Mouse (Mus musculus) T-helper 1 cell (primary cell): Measurements from ENCODE around the gene Mtus2.

Experiments
- in situ Hi-C: fragments of 300-600 bp; cut with MboI, MseI; formaldehyde crosslinking; loops from one replicate; pipeline ENCODE4 v1.15.1; 2025; ENCODE audit warnings: high pct_unique_total_duplicates

The Mtus2 gene

GRCm38 (mm10) chr5:148339126-148339525 lies 382.0 kb downstream of the Mtus2 start:
- in situ Hi-C loops = loop anchor here (5.0 kb wide), 1 partner anchor 108 kb away; no protein-coding TSS in a partner anchor

- in situ Hi-C loops = no loop called here
Observed at GRCm38 (mm10) chr5:148342061-148342741, 385.1 kb downstream of the Mtus2 start.

DNA sequence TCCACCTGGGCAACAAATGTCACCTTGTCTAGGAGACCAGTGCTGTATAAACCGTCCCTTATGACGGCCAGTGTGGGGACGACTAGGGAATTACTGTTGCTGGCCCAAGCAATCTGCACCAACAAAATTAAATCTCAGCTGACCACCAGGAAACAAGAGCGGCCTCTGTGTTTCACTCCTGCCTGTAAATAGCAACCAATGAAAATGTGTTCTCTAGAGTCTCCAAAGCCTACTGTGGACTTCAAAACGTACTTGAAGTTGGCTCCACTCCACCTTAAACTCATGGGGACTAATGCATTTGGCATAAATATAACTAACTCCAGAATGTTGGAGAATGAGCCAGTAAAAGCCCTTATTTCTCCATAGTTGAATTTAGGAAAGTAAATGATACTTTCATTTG lies 387.3 kb downstream of the Mtus2 start:
- in situ Hi-C loops = no loop called here

- in situ Hi-C loops = no loop called here
Observed at GRCm38 (mm10) chr5:148346543-148346942, 389.4 kb downstream of the Mtus2 start.

DNA sequence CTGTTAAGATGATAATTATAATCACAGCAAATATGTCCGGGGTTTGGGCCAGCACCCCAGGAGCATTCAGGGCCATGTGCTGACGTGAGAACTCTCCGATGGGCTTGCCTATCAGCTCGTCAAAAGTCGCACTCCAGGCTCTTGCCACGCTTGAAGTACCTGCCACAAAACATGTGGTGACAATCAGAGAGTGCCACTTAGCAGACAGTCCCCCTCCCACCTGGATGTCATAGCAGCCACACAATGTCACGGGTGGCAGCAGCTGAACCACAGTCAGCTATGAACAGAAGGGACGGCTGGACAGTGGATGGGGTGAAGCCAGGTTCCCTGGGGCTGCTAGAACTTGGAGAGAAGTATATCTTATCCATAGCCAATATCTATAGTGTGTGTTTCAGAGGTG lies 391.0 kb downstream of the Mtus2 start:
- in situ Hi-C loops = no loop called here

- in situ Hi-C loops = no loop called here
Observed at GRCm38 (mm10) chr5:148349327-148350011, 392.3 kb downstream of the Mtus2 start.

DNA sequence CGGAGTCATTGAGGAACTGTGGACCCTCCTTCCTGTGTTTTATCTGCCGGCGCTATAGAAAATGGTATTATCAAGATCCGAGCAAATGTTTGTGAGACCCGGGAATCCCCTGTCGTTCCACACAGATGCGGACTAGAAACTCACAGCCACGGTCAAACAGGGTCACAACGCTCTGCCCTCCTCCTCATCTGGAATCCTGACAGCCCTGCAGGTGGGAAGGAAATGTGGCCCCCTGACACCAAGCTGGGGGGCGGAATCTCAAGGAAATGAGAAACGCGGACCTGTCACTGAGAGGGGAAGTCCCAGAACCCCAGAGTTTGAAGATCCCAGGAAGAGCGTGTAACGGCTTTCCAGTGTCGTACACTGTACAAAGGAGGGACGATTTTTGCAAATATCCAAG lies 396.3 kb downstream of the Mtus2 start:
- in situ Hi-C loops = no loop called here

DNA sequence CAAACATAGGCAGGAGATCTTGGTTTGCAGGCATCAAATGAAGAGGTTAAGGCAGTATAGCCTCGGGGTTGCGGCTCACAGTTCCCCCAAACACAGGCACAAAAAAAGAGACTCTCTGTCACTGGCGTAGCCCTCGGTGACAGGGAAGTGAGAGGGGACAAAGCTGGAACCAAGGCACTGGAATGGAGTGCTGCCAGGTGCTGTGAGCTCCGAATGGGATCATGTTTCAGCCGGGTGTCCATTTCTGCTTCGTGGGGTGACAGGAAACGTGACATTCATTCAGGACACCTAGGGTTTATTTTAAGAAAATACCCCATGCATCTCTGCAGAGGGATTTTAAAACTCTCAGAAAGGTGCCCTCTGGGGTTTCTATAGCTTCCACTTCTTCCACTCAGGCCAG lies 397.4 kb downstream of the Mtus2 start:
- in situ Hi-C loops = no loop called here

GRCm38 (mm10) chr5:148355822-148356221 lies 398.7 kb downstream of the Mtus2 start:
- in situ Hi-C loops = no loop called here

DNA sequence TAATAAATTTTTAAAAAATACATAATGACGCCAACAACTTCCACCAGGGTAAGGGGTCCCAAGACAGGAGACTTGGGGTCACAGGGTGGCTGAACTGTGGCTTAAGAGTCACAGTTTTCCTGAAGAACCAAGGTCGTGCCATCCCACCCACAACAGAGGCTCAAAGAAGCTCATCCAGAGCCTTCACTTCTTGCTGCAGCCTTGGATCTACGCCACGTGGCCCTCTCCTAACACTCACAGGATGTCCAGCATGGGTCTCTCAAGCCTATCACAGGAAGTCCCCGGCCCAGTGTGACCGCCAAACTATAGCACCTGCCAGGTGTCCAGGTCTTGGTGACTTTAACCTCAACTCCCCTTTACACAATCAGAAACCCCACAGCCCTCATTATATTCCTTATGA lies 400.0 kb downstream of the Mtus2 start:
- in situ Hi-C loops = no loop called here

- in situ Hi-C loops = no loop called here
Observed at GRCm38 (mm10) chr5:148359131-148359530, 402.0 kb downstream of the Mtus2 start.

- in situ Hi-C loops = no loop called here
Observed at GRCm38 (mm10) chr5:148360922-148361758, 404.0 kb downstream of the Mtus2 start.

DNA sequence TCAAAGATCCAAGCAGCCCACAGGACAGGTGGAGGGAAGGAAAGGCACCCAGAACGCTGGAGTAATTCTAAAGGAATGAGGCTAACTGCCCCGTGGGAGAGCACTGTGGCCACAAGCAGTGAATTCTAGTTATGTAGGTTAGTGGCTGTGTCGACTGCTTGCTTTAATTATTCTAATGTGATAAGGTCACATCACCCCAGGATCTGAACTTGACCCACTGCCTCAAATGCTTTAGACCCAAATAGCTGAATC lies 404.6 kb downstream of the Mtus2 start:
- in situ Hi-C loops = no loop called here

- in situ Hi-C loops = no loop called here
Observed at GRCm38 (mm10) chr5:148362296-148362695, 405.2 kb downstream of the Mtus2 start.

- in situ Hi-C loops = no loop called here
Observed at GRCm38 (mm10) chr5:148363441-148364113, 406.5 kb downstream of the Mtus2 start.
